Mouse (Mus musculus) frontal cortex, adult 2 months (tissue): ENCODE measurements around the gene Gm813. TPM values are rescaled to one million over a fixed set of nuclear protein-coding genes. Genes with fewer than 3 reads are reported as not detected.

Source experiments
- DNase-seq, 2 experiments: peaks; one replicate each; pipeline ENCODE4 v3.0.0; 2022; ENCODE audit warnings: low spot score in 1 of 2; ENCODE audit errors: extremely low spot score in 1 of 2
- polyA plus RNA-seq: library from polyadenylated mRNA; depleted of rRNA; stranded (reverse); fragments of >200 nt; gene quantifications from 2 replicates; pipeline ENCODE4 v1.2.3, GENCODE M21; 2012; rRNA removed

The Gm813 gene
- polyA plus RNA-seq, 1 experiment, result not detected

DNA sequence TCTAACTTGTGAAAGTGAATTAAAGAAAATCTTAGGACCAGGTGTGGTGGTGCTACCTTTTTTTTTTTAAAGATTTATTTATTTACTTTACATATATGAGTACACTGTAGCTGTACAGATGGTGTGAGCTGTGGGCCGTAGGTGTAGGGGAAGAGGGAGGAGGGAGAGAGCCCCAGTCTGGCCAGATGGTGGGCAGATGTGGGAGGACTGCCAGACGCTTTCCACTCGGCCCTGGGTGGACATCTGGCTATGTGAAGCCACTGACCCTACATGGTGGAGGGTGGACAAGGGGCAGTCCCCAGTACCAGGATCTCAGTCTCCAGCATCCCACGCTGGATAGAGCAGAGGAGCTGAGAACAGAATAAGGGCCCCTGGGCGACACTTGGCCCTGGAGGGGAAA, 9.7 kb downstream of the Gm813 start:
- DNase-seq, result no peak

DNA sequence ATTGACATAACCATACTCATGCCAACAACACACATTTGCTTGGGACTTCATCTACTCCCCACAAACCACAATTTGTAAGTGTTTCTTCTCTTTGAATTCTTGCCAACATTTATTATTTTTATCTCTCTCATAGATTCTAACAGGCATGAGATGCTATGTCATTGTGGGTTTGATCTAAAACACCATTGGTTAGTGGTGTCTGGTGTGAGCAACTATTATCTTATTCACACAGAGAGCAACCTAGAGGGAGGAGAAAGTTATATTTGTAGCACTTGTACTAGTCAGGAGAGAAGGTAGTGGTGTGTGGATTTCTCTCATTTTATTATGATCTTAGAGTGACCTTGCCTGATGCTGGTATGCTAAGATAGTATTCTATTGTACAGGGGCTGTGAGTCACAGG, 12.1 kb downstream of the Gm813 start:
- no peak for DNase-seq

GRCm38 (mm10) chr16:58603831-58604230, 12.9 kb downstream of the Gm813 start:
- DNase-seq, result no peak

DNA sequence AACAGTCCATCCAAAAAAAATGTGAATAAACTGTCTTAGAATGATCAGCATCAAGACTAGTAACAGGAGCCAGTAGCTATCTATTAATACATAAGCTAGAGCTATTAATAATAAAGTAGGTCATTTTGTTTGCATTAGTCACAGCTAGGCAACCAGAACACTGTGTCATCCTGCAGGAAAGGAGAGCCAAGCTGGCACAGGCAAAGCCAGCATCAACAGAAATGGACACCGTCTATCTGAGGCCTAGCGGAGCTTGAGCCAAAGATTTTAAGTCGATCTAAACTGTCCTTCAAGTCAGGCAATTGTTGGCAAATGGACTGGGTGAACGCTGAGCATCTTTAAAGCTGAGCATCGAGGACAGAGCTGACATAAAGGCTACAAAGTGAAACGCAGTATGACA, 15.9 kb downstream of the Gm813 start:
- DNase-seq, result no peak

GRCm38 (mm10) chr16:58591299-58591698, 25.5 kb downstream of the Gm813 start:
- DNase-seq, result no peak

DNA sequence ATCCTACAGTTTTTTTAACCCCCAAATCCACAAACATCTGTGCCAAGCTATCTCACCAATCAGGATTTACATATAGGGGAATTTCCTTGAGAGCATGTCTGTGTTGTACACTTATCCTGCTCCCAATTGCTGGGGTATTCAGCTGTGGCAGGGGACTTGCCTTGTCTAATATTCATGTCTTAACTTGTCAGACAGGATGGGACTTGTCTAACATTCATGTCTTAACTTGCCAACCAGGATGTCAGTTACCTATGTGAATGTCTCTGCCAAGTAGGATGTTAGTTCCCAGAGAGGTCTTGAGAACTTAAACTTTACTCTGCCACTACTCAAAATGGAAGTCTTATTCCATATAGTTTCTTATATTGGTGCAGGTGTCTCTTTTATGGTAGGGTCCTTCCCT, 27.3 kb downstream of the Gm813 start:
- DNase-seq, result no peak

DNA sequence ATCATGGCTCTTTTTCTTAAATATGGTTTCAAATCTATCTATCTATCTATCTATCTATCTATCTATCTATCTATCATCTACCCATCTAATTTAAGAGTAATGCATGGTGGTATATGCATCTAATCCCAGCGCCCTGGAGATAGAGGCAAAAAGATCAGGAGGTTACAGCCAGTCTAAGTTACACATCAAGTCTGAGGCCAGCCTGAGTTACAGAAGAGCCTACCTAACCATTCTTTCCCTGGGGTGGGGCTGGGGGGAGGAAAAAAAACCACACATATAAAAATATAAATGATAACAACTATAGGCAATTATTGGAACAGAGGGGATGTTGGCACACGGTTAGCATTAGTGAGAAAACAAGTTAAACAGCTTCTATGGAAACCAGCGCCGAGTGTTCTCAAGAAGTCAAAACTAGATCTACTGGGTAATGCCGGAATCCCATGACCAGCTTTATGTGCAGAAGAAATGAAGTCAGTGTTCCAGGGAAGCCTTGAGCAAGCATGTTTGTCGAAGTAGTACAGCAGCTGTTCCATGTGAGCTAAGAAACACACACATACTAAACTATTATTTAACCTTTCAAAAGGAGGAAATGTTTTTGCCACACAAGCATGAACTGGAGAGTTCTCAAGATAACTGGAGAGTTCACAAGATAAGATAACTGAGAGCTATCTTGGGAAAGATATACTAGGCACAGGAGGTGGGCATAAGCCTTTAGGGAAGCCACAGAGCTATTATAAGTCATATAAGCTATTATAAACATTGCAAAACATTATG, 42.6 kb downstream of the Gm813 start:
- no peak for DNase-seq

- DNase-seq, result no peak
Measured at GRCm38 (mm10) chr16:58570694-58571264, 46.0 kb downstream of the Gm813 start.

Other genes starting within 250 kb of the Gm813 start
- gene Dcbld2, start 208.5 kb downstream of the Gm813 start, polyA plus RNA-seq, result 16.7 and 17.6 TPM in 2 replicates
- 14.4 and 18.8 TPM in 2 replicates for gene St3gal6, start 92.7 kb downstream of the Gm813 start, polyA plus RNA-seq
- not detected in 2 replicates for gene E330017A01Rik, start 21.8 kb upstream of the Gm813 start, polyA plus RNA-seq
- 26.8 and 27.6 TPM in 2 replicates for gene Cpox, start 53.3 kb upstream of the Gm813 start, polyA plus RNA-seq
- 0.04 TPM in 1 of 2 replicates, not detected in the other for gene Gpr15, start 102.1 kb upstream of the Gm813 start, polyA plus RNA-seq
- gene Cldnd1, start 110.9 kb upstream of the Gm813 start, polyA plus RNA-seq, result 119 and 121 TPM in 2 replicates
- gene Olfr172, start 146.2 kb upstream of the Gm813 start, polyA plus RNA-seq, result not detected in 2 replicates
- gene Olfr173, start 183.3 kb upstream of the Gm813 start, polyA plus RNA-seq, result not detected in 2 replicates
- gene Olfr175-ps1, start 209.8 kb upstream of the Gm813 start, polyA plus RNA-seq, result not detected in 2 replicates